Mouse (Mus musculus) MEL (cell line): ENCODE data around the gene Prkag2. TPM values are rescaled to one million over a fixed set of nuclear protein-coding genes. Genes with fewer than 3 reads are reported as not detected.

Experiments
- DNase-seq: peaks from one replicate; pipeline ENCODE4 v3.0.0; 2011; ENCODE audit warnings: low read depth, low spot score
- H3K27ac ChIP-seq: 2 replicates; pipeline ENCODE4 v1.5.1; 2012; ENCODE audit warnings: low read depth, mild to moderate bottlenecking, control low read depth, low read length, moderate library complexity; ENCODE audit not compliant: control insufficient read depth
- H3K27me3 ChIP-seq, 2 experiments: fragments of 150-350 bp in 1 of 2; sonication (generic) in 1 of 2; 2 replicates each; pipeline ENCODE4 v1.6.1; 2012; ENCODE audit warnings: low read length in 2 of 2, mild to moderate bottlenecking in 2 of 2, improper control_type of control experiment in 1 of 2, moderate library complexity in 1 of 2; ENCODE audit not compliant: insufficient read depth in 2 of 2, control insufficient read depth in 1 of 2
- H3K36me3 ChIP-seq, 2 experiments: 2 replicates each; pipeline ENCODE4 v1.6.1; 2012 to 2014; ENCODE audit warnings: low read length in 2 of 2, improper control_type of control experiment in 1 of 2, inconsistent platforms in 1 of 2, mild to moderate bottlenecking in 1 of 2; ENCODE audit not compliant: insufficient read depth in 2 of 2, control insufficient read depth in 1 of 2
- H3K4me1 ChIP-seq, 2 experiments: fragments of 150-350 bp in 1 of 2; sonication (generic) in 1 of 2; 2 replicates each; pipeline ENCODE4 v1.6.1; 2012; ENCODE audit warnings: low read length in 2 of 2, improper control_type of control experiment in 1 of 2, mild to moderate bottlenecking in 1 of 2; ENCODE audit not compliant: insufficient read depth in 2 of 2, control insufficient read depth in 1 of 2
- H3K4me3 ChIP-seq, 2 experiments: fragments of 150-350 bp in 1 of 2; sonication (generic) in 1 of 2; 2 replicates each; pipeline ENCODE4 v1.5.1; 2012; ENCODE audit warnings: low read depth in 2 of 2, low read length in 2 of 2, mild to moderate bottlenecking in 2 of 2, moderate library complexity in 2 of 2, control low read depth in 1 of 2, improper control_type of control experiment in 1 of 2; ENCODE audit not compliant: control insufficient read depth in 1 of 2, insufficient read depth in 1 of 2
- H3K79me2 ChIP-seq: 2 replicates; pipeline ENCODE4 v1.6.1; 2012; ENCODE audit warnings: mild to moderate bottlenecking, low read length, moderate library complexity; ENCODE audit not compliant: control insufficient read depth, poor library complexity, insufficient read depth
- H3K9ac ChIP-seq: 2 replicates; pipeline ENCODE4 v1.6.1; 2012; ENCODE audit warnings: low read depth, mild to moderate bottlenecking, control low read depth, low read length, moderate library complexity; ENCODE audit not compliant: control insufficient read depth, poor library complexity, severe bottlenecking
- H3K9me3 ChIP-seq: fragments of 150-350 bp; sonication (generic); replicated peaks from 2 replicates; pipeline ENCODE4 v1.6.1; 2012; ENCODE audit warnings: mild to moderate bottlenecking, low read length, improper control_type of control experiment, moderate library complexity; ENCODE audit not compliant: insufficient read depth
- BHLHE40 ChIP-seq: IDR thresholded peaks from 2 replicates; pipeline ENCODE4 v1.6.1; 2012; ENCODE audit warnings: low read depth, mild to moderate bottlenecking, inconsistent platforms, low read length, improper control_type of control experiment, borderline replicate concordance
- CHD1 ChIP-seq: IDR thresholded peaks from 2 replicates; pipeline ENCODE4 v1.6.1; 2012; ENCODE audit warnings: low read depth, mild to moderate bottlenecking, inconsistent platforms, low read length, improper control_type of control experiment
- CHD2 ChIP-seq: IDR thresholded peaks from 2 replicates; pipeline ENCODE4 v1.6.1; 2011; ENCODE audit warnings: low read length, improper control_type of control experiment
- CTCF ChIP-seq, 3 experiments: IDR thresholded peaks in 2 of 3; conservative IDR thresholded peaks in 1 of 3; 2 replicates each; pipeline ENCODE4 v1.5.1; 2011 to 2012; ENCODE audit warnings: low read length in 3 of 3, low read depth in 2 of 3, mild to moderate bottlenecking in 2 of 3, improper control_type of control experiment in 1 of 3, inconsistent platforms in 1 of 3, mixed read lengths in 1 of 3, moderate library complexity in 1 of 3; ENCODE audit not compliant: control insufficient read depth in 1 of 3, insufficient read depth in 1 of 3, poor library complexity in 1 of 3, severe bottlenecking in 1 of 3
- GABPA ChIP-seq: IDR thresholded peaks from 2 replicates; pipeline ENCODE4 v1.6.1; 2012; ENCODE audit warnings: low read depth, mild to moderate bottlenecking, inconsistent platforms, low read length, improper control_type of control experiment, moderate library complexity
- GATA1 ChIP-seq: IDR thresholded peaks from 2 replicates; pipeline ENCODE4 v1.6.1; 2011; ENCODE audit warnings: low read depth, low read length, improper control_type of control experiment
- HCFC1 ChIP-seq: IDR thresholded peaks from 2 replicates; pipeline ENCODE4 v1.6.1; 2012; ENCODE audit warnings: low read depth, mild to moderate bottlenecking, inconsistent platforms, low read length, improper control_type of control experiment, moderate library complexity
- MAFK ChIP-seq: IDR thresholded peaks from 2 replicates; pipeline ENCODE4 v1.6.1; 2011; ENCODE audit warnings: low read depth, mild to moderate bottlenecking, low read length, improper control_type of control experiment, borderline replicate concordance
- MAX ChIP-seq: IDR thresholded peaks from 2 replicates; pipeline ENCODE4 v1.6.1; 2011; ENCODE audit warnings: low read length, improper control_type of control experiment
- MEF2A ChIP-seq: IDR thresholded peaks from 2 replicates; pipeline ENCODE4 v1.6.1; 2014; ENCODE audit warnings: low read depth, mild to moderate bottlenecking, inconsistent platforms, low read length, improper control_type of control experiment; ENCODE audit not compliant: poor library complexity, insufficient replicate concordance, severe bottlenecking; ENCODE audit errors: extremely low read depth
- MYC ChIP-seq: IDR thresholded peaks from 2 replicates; pipeline ENCODE4 v1.6.1; 2011; ENCODE audit warnings: low read depth, mild to moderate bottlenecking, low read length, improper control_type of control experiment, moderate library complexity
- NELFE ChIP-seq: IDR thresholded peaks from 2 replicates; pipeline ENCODE4 v1.6.1; 2011; ENCODE audit warnings: low read depth, low read length, improper control_type of control experiment
- NRF1 ChIP-seq: IDR thresholded peaks from 2 replicates; pipeline ENCODE4 v1.6.1; 2014; ENCODE audit warnings: low read depth, mild to moderate bottlenecking, inconsistent platforms, low read length, improper control_type of control experiment, moderate library complexity; ENCODE audit not compliant: poor library complexity, insufficient read depth, severe bottlenecking
- POLR2A ChIP-seq, 2 experiments: IDR thresholded peaks; 2 replicates each; pipeline ENCODE4 v1.6.1; 2011 to 2012; ENCODE audit warnings: low read length in 2 of 2, mild to moderate bottlenecking in 2 of 2, control low read depth in 1 of 2, improper control_type of control experiment in 1 of 2, low read depth in 1 of 2, moderate library complexity in 1 of 2; ENCODE audit not compliant: control insufficient read depth in 1 of 2, insufficient read depth in 1 of 2, poor library complexity in 1 of 2
- POLR2AphosphoS5 ChIP-seq: IDR thresholded peaks from 2 replicates; pipeline ENCODE4 v1.6.1; 2012; ENCODE audit warnings: low read depth, borderline replicate concordance, mild to moderate bottlenecking, inconsistent platforms, low read length, moderate library complexity, mixed read lengths
- SIN3A ChIP-seq: IDR thresholded peaks from 2 replicates; pipeline ENCODE4 v1.6.1; 2012; ENCODE audit warnings: low read length, improper control_type of control experiment, inconsistent platforms
- SMC3 ChIP-seq: IDR thresholded peaks from 2 replicates; pipeline ENCODE4 v1.6.1; 2011; ENCODE audit warnings: low read depth, low read length, improper control_type of control experiment
- TAL1 ChIP-seq: IDR thresholded peaks from 2 replicates; pipeline ENCODE4 v1.6.1; 2012; ENCODE audit warnings: mild to moderate bottlenecking, inconsistent platforms, low read length, moderate library complexity, mixed read lengths
- TCF12 ChIP-seq: IDR thresholded peaks from 2 replicates; pipeline ENCODE4 v1.6.1; 2014; ENCODE audit warnings: low read depth, mild to moderate bottlenecking, inconsistent platforms, low read length, improper control_type of control experiment, moderate library complexity
- UBTF ChIP-seq: IDR thresholded peaks from 2 replicates; pipeline ENCODE4 v1.6.1; 2012; ENCODE audit warnings: low read depth, mild to moderate bottlenecking, inconsistent platforms, low read length, improper control_type of control experiment, moderate library complexity, borderline replicate concordance; ENCODE audit not compliant: insufficient read depth
- USF1 ChIP-seq: IDR thresholded peaks from 2 replicates; pipeline ENCODE4 v1.6.1; 2014; ENCODE audit warnings: low read depth, mild to moderate bottlenecking, inconsistent platforms, low read length, improper control_type of control experiment, moderate library complexity
- USF2 ChIP-seq, 2 experiments: IDR thresholded peaks; 2 replicates each; pipeline ENCODE4 v1.6.1; 2011 to 2012; ENCODE audit warnings: improper control_type of control experiment in 2 of 2, low read length in 2 of 2, borderline replicate concordance in 1 of 2, inconsistent platforms in 1 of 2, low read depth in 1 of 2, mild to moderate bottlenecking in 1 of 2; ENCODE audit not compliant: insufficient read depth in 1 of 2
- ZMIZ1 ChIP-seq: IDR thresholded peaks from 2 replicates; pipeline ENCODE4 v1.6.1; 2012; ENCODE audit warnings: low read depth, mild to moderate bottlenecking, inconsistent platforms, low read length, improper control_type of control experiment, moderate library complexity
- ZNF384 ChIP-seq: IDR thresholded peaks from 2 replicates; pipeline ENCODE4 v1.6.1; 2012; ENCODE audit warnings: low read depth, mild to moderate bottlenecking, inconsistent platforms, low read length, improper control_type of control experiment
- polyA plus RNA-seq, 2 experiments: library from polyadenylated mRNA; stranded (reverse) in 1 of 2; unstranded in 1 of 2; fragments of >175 nt in 1 of 2; fragments of >200 nt in 1 of 2; gene quantifications; 2 replicates each; pipeline versions ENCODE4 v1.2.1 to v1.2.4; 2012; ENCODE audit warnings: low replicate concordance in 2 of 2, low read depth in 1 of 2; ENCODE audit not compliant: insufficient read length in 2 of 2, insufficient read depth in 1 of 2, missing spikeins in 1 of 2
- total RNA-seq: library from RNA; depleted of rRNA; stranded (reverse); fragments of 300-350 nt; gene quantifications from 2 replicates; pipeline ENCODE4 v1.2.3, GENCODE M21; 2012

Gene Prkag2
- total and polyA plus RNA-seq, 3 experiments = 8.0 to 27.9 TPM; not detected in 1

GRCm38 (mm10) chr5:24902835-24903234 lies 197.6 kb downstream of the Prkag2 start (continued):
- no peak for TF ChIP-seq CHD1
- TF ChIP-seq GATA1 = no peak
- no peak for TF ChIP-seq ZNF384
- TF ChIP-seq USF2 (IDR thresholded peaks at IDR 0.05; ENCODE audit: borderline replicate concordance in 1 of 2, insufficient read depth in 1 of 2, low read depth in 1 of 2, low read length in 2 of 2) = no peak
- no peak for TF ChIP-seq CHD2
- no peak for TF ChIP-seq MEF2A
- TF ChIP-seq POLR2AphosphoS5 = no peak
- no peak for TF ChIP-seq NRF1
- no peak for TF ChIP-seq TCF12
- TF ChIP-seq, all 39 proteins: peak for 4

- H3K4me1 ChIP-seq = peaks cover 0 to 7% of the 10 kb centered on the region in 2 experiments; a peak in 3 of 4 replicates
- H3K9me3 ChIP-seq = no peaks in the 10 kb centered on the region
- no peak overlapping the region for H3K27ac ChIP-seq
- no peak overlapping the region for H3K9ac ChIP-seq
- TF ChIP-seq ZMIZ1 (no peak), SIN3A (no peak), MAX (no peak), NRF1 (no peak), CTCF (IDR thresholded peaks at IDR 0.05 in 2 of 3, conservative IDR thresholded peaks at IDR 0.05 in 1 of 3; ENCODE audit: control insufficient read depth in 1 of 3, insufficient read depth in 1 of 3, low read depth in 2 of 3, low read length in 3 of 3, poor library complexity in 1 of 3, severe bottlenecking in 1 of 3) (no peak), POLR2A (IDR thresholded peaks at IDR 0.05; ENCODE audit: control insufficient read depth in 1 of 2, insufficient read depth in 1 of 2, low read depth in 1 of 2, low read length in 2 of 2, poor library complexity in 1 of 2) (no peak), MAFK (no peak), HCFC1 (no peak), CHD1 (no peak), NELFE (no peak), ZNF384 (no peak), TAL1 (no peak), UBTF (no peak), GABPA (no peak), POLR2AphosphoS5 (no peak), TCF12 (no peak), MYC (no peak), SMC3 (no peak), USF1 (no peak), BHLHE40 (no peak)
- H3K36me3 ChIP-seq = peaks cover 0 to 5% of the 10 kb centered on the region in 2 experiments; a peak in 2 of 4 replicates
- no peak for DNase-seq
- no peaks in the 10 kb centered on the region for H3K79me2 ChIP-seq
- H3K27me3 ChIP-seq = no peaks in the 10 kb centered on the region
- no peak overlapping the region for H3K4me3 ChIP-seq
These were observed 204.8 kb downstream of the Prkag2 start for GRCm38 (mm10) chr5:24895606-24896005.
